Mouse (Mus musculus) left cerebral cortex, adult 11 months (tissue): Measurements from ENCODE around the gene Zdhhc14.
"Not testable (repeated sequence)": the region's sequence is repeated elsewhere in the genome, so short reads cannot be mapped to it uniquely, and the experiment has no call there.

Experiments used
- DNase-seq: peaks from one replicate; pipeline ENCODE4 v3.0.0; 2022; ENCODE audit warnings: low spot score

Zdhhc14 gene

GRCm38 (mm10) chr17:5607352-5607751, 115.0 kb downstream of the Zdhhc14 start:
- no peak for DNase-seq

GRCm38 (mm10) chr17:5609875-5610552, 117.7 kb downstream of the Zdhhc14 start:
- DNase-seq = no peak

- DNase-seq = no peak
Measured at GRCm38 (mm10) chr17:5612236-5612635, 119.9 kb downstream of the Zdhhc14 start.

GRCm38 (mm10) chr17:5614771-5615318, 122.5 kb downstream of the Zdhhc14 start:
- DNase-seq = no peak

GRCm38 (mm10) chr17:5621626-5622591, 129.6 kb downstream of the Zdhhc14 start:
- no peak for DNase-seq

- no peak for DNase-seq
Measured at GRCm38 (mm10) chr17:5622764-5623163, 130.4 kb downstream of the Zdhhc14 start.

GRCm38 (mm10) chr17:5623181-5623580, 130.8 kb downstream of the Zdhhc14 start:
- DNase-seq = no peak

GRCm38 (mm10) chr17:5624815-5625214, 132.5 kb downstream of the Zdhhc14 start:
- DNase-seq = not testable (repeated sequence)

- no peak for DNase-seq
Measured at GRCm38 (mm10) chr17:5626402-5626801, 134.0 kb downstream of the Zdhhc14 start.

GRCm38 (mm10) chr17:5627664-5628063, 135.3 kb downstream of the Zdhhc14 start:
- DNase-seq = no peak

GRCm38 (mm10) chr17:5629651-5630050, 137.3 kb downstream of the Zdhhc14 start:
- no peak for DNase-seq

- DNase-seq = no peak
Measured at GRCm38 (mm10) chr17:5635254-5635653, 142.9 kb downstream of the Zdhhc14 start.

- DNase-seq = no peak
Measured at GRCm38 (mm10) chr17:5641436-5641835, 149.1 kb downstream of the Zdhhc14 start.

- peak; percentile 68 for DNase-seq
Measured at GRCm38 (mm10) chr17:5642918-5643721, 150.8 kb downstream of the Zdhhc14 start.

- DNase-seq = no peak
Measured at GRCm38 (mm10) chr17:5650124-5650523, 157.8 kb downstream of the Zdhhc14 start.

GRCm38 (mm10) chr17:5650642-5651041, 158.3 kb downstream of the Zdhhc14 start:
- DNase-seq = no peak

- DNase-seq = no peak
Measured at GRCm38 (mm10) chr17:5651551-5651950, 159.2 kb downstream of the Zdhhc14 start.

- no peak for DNase-seq
Measured at GRCm38 (mm10) chr17:5653981-5654380, 161.6 kb downstream of the Zdhhc14 start.

- no peak for DNase-seq
Measured at GRCm38 (mm10) chr17:5655536-5655935, 163.2 kb downstream of the Zdhhc14 start.

- DNase-seq = no peak
Measured at GRCm38 (mm10) chr17:5660317-5661080, 168.1 kb downstream of the Zdhhc14 start.

- DNase-seq = no peak
Measured at GRCm38 (mm10) chr17:5666652-5667051, 174.3 kb downstream of the Zdhhc14 start.
